Mouse (Mus musculus) bone marrow macrophage, adult 2 months (primary cell): ENCODE measurements around the gene 1700001L19Rik. TPM values are rescaled to one million over a fixed set of nuclear protein-coding genes. Genes with fewer than 3 reads are reported as not detected.
"Not testable (repeated sequence)": the region's sequence is repeated elsewhere in the genome, so short reads cannot be mapped to it uniquely, and the experiment has no call there.

ENCODE experiments used
- H3K27ac ChIP-seq: 2 replicates; pipeline ENCODE4 v1.5.1; 2012; ENCODE audit warnings: low read depth, low read length; ENCODE audit not compliant: insufficient read depth
- H3K4me1 ChIP-seq: 2 replicates; pipeline ENCODE4 v1.6.1; 2012; ENCODE audit warnings: low read length; ENCODE audit not compliant: control insufficient read depth, insufficient read depth
- H3K4me3 ChIP-seq: 2 replicates; pipeline ENCODE4 v1.5.1; 2012; ENCODE audit warnings: mild to moderate bottlenecking, low read length, moderate library complexity; ENCODE audit not compliant: insufficient read depth
- CTCF ChIP-seq: IDR thresholded peaks from 2 replicates; pipeline ENCODE4 v1.5.1; 2012; ENCODE audit warnings: low read depth, mild to moderate bottlenecking, low read length, moderate library complexity
- POLR2A ChIP-seq: IDR thresholded peaks from 2 replicates; pipeline ENCODE4 v1.6.1; 2012; ENCODE audit warnings: mild to moderate bottlenecking, low read depth, low read length, borderline replicate concordance
- polyA plus RNA-seq: library from polyadenylated mRNA; stranded (reverse); fragments of >200 nt; gene quantifications from 2 replicates; pipeline ENCODE4 v1.2.4, GENCODE M21; 2012; ENCODE audit not compliant: missing spikeins, insufficient read depth, insufficient read length

1700001L19Rik gene
- polyA plus RNA-seq, result not detected in 2 replicates

- Histone ChIP-seq H3K27ac (no peak within 1 kb of the TSS), H3K4me3 (no peak within 1 kb of the TSS), H3K4me1 (no peaks in the 10 kb centered on the region)
- TF ChIP-seq POLR2A (no peak), CTCF (no peak)
Measured at GRCm38 (mm10) chr13:68597199-68597598, at the start of gene 1700001L19Rik. 1700001L19Rik (plus strand) TSS chr13:68597421.

GRCm38 (mm10) chr13:68553391-68553790 is 43.8 kb upstream of the 1700001L19Rik start:
- H3K27ac ChIP-seq, H3K4me1 ChIP-seq, H3K4me3 ChIP-seq: not testable (repeated sequence)

GRCm38 (mm10) chr13:68568110-68568509 is 29.1 kb upstream of the 1700001L19Rik start:
- Histone ChIP-seq H3K4me3 (no peak overlapping the region), H3K4me1 (peaks cover 12% of the 10 kb centered on the region), H3K27ac (no peak overlapping the region)
- TF ChIP-seq CTCF, result no peak
- no peak for TF ChIP-seq POLR2A

- H3K4me3 ChIP-seq, result no peak overlapping the region
- TF ChIP-seq CTCF (no peak), POLR2A (no peak)
- H3K4me1 ChIP-seq, result peaks cover 16% of the 10 kb centered on the region
- no peak overlapping the region for H3K27ac ChIP-seq
Measured at GRCm38 (mm10) chr13:68568548-68568947, 28.7 kb upstream of the 1700001L19Rik start.

- H3K4me3 ChIP-seq, result no peak overlapping the region
- peaks cover 22% of the 10 kb centered on the region for H3K4me1 ChIP-seq
- peak; percentile 48 for TF ChIP-seq CTCF
- TF ChIP-seq POLR2A, result no peak
- H3K27ac ChIP-seq, result no peak overlapping the region
Measured at GRCm38 (mm10) chr13:68569589-68570336, 27.5 kb upstream of the 1700001L19Rik start.

- Histone ChIP-seq H3K27ac (peak overlapping the region; percentile 59), H3K4me1 (peaks cover 23% of the 10 kb centered on the region), H3K4me3 (no peak overlapping the region)
- TF ChIP-seq POLR2A, result no peak
- TF ChIP-seq CTCF, result no peak
Measured at GRCm38 (mm10) chr13:68572247-68572646, 25.0 kb upstream of the 1700001L19Rik start.

- H3K4me1 ChIP-seq, result peaks cover 23% of the 10 kb centered on the region
- H3K27ac ChIP-seq, result peak overlapping the region; percentile 59
- no peak for TF ChIP-seq POLR2A
- TF ChIP-seq CTCF, result no peak
- H3K4me3 ChIP-seq, result no peak overlapping the region
Measured at GRCm38 (mm10) chr13:68572966-68573913, 24.0 kb upstream of the 1700001L19Rik start.

GRCm38 (mm10) chr13:68574398-68574797 is 22.8 kb upstream of the 1700001L19Rik start:
- no peak for TF ChIP-seq POLR2A
- no peak for TF ChIP-seq CTCF
- Histone ChIP-seq H3K4me3 (no peak overlapping the region), H3K4me1 (peaks cover 23% of the 10 kb centered on the region), H3K27ac (no peak overlapping the region)

- H3K4me3 ChIP-seq, result no peak overlapping the region
- H3K4me1 ChIP-seq, result peaks cover 25% of the 10 kb centered on the region
- TF ChIP-seq POLR2A (no peak), CTCF (no peak)
- no peak overlapping the region for H3K27ac ChIP-seq
Measured at GRCm38 (mm10) chr13:68577945-68578344, 19.3 kb upstream of the 1700001L19Rik start.

- TF ChIP-seq CTCF (no peak), POLR2A (no peak)
- Histone ChIP-seq H3K27ac (peak overlapping the region; percentile 88), H3K4me3 (peak overlapping the region; percentile 90), H3K4me1 (peaks cover 38% of the 10 kb centered on the region)
Measured at GRCm38 (mm10) chr13:68581086-68581740, 16.0 kb upstream of the 1700001L19Rik start.
